Comparison of ENCODE assay signal across 8 mouse cellular contexts in the genomic region with DNA sequence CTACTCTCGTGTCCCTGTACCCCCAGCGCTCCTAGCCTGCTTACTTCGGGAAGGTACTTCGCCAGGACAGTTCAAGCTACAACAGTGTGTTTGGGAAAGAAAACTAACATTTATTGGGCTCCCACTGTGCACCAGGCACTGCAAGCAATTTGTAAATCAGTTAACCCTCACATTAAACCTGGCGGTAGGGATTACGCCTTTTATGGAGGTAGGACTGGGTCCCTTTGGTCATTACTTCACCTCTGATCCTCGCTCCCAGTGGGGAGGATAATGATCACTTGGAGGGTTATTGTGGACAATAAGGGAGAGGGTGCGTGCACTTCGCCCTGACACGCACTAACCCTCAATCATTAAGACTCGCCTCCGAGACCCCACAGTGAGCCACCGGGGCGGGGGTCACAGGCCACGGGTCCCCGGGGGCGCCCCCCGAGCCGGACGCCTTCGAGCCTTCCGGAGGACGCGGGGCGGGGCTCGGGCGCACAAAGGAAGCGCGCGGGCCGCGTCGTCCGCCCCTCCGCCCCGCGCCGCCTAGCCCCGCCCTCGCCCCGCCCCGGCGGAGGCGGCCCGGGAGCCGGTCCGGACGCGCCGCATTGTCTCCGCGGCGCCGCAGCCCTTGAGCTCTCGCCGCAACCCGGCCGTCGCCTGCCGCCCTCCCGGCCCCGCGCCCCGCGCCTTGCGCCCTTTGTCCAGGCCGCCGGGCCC. TPM values are rescaled to one million over a fixed set of nuclear protein-coding genes. Genes with fewer than 3 reads are reported as not detected.
A peak's percentile ranks its signal among the peaks of the same experiment; 100 is the strongest.
DNase-seq lines count a peak whose midpoint lies in the region; ATAC-seq lines count a peak whose summit lies in the region.

No protein-coding gene starts in this region.

- peak overlapping the region; percentile 99 for H3K4me2 ChIP-seq in hindbrain, embryonic 12.5 days (replicated peaks)

- 2% methylated on average over 63 of the region's 68 CpGs for WGBS in hindbrain, embryonic 12.5 days

- peaks cover 10% of the 10 kb centered on the region for H3K36me3 ChIP-seq in hindbrain, embryonic 12.5 days

- peaks cover 59% of the 10 kb centered on the region for H3K4me1 ChIP-seq in hindbrain, embryonic 12.5 days

- peak overlapping the region; percentile 94 for H3K27ac ChIP-seq in hindbrain, embryonic 12.5 days

- peak; percentile 82 for DNase-seq in MN1 (ENCODE audit: low spot score)
- DNase-seq in cerebellum, adult 9-10 months, result peak; percentile 83
- DNase-seq in frontal cortex, postnatal 10 days (ENCODE audit: low spot score in 2 of 2), result peak; percentile 71 to 81
- peak; percentile 66 for DNase-seq in left cerebral cortex, adult 11 months (ENCODE audit: low spot score)
- DNase-seq in lung, postnatal 36 days, result peak; percentile 89
- peak; percentile 89 for DNase-seq in retina, postnatal 1 day
- DNase-seq in urinary bladder, adult 2 months (ENCODE audit: low spot score), result peak; percentile 85

- H3K27me3 ChIP-seq in hindbrain, embryonic 12.5 days, result no peaks in the 10 kb centered on the region

- ATAC-seq in hindbrain, embryonic 12.5 days (ENCODE audit: low FRiP score), result peak; percentile 89

- no peaks in the 10 kb centered on the region for H3K9me3 ChIP-seq in hindbrain, embryonic 12.5 days (replicated peaks)

- peak overlapping the region; percentile 89 for H3K4me3 ChIP-seq in hindbrain, embryonic 12.5 days

- H3K9ac ChIP-seq in hindbrain, embryonic 12.5 days, result peak overlapping the region; percentile 100

RNA-seq across cellular contexts. Expression of gene A3galt2, which starts 28.0 kb away (rescaled TPM):
- polyA plus RNA-seq in hindbrain, embryonic 12.5 days (2016; fragmentation: Nextera tagmentation; extraction: Ambion mirVana), result 0.50 and 0.79 TPM in 2 replicates
- polyA plus RNA-seq in urinary bladder, adult 2 months (2012; rRNA removed), result 0.28 and 0.33 TPM in 2 replicates

Comparison
In these comparisons a context has a peak if more than half of its experiments do, and no peak if none do; other contexts are left out.
1. Peak in every context shown above with its lines: DNase-seq, ATAC-seq, H3K4me3 ChIP-seq and H3K27ac ChIP-seq.